Mouse (Mus musculus) CH12.LX (cell line): Measurements from ENCODE around the gene Tex16.

Experiments used
- CTCF ChIP-seq, 2 experiments: IDR thresholded peaks in 1 of 2; conservative IDR thresholded peaks in 1 of 2; 2 replicates each; pipeline ENCODE4 v1.5.1; 2011 to 2012; ENCODE audit warnings: low read depth in 2 of 2, low read length in 2 of 2, improper control_type of control experiment in 1 of 2, inconsistent platforms in 1 of 2, mild to moderate bottlenecking in 1 of 2, moderate library complexity in 1 of 2
- EP300 ChIP-seq: IDR thresholded peaks from 2 replicates; pipeline ENCODE4 v1.6.1; 2011; ENCODE audit warnings: low read length, improper control_type of control experiment
- GABPA ChIP-seq: IDR thresholded peaks from 2 replicates; pipeline ENCODE4 v1.6.1; 2012; ENCODE audit warnings: low read depth, low read length, improper control_type of control experiment, inconsistent platforms; ENCODE audit not compliant: insufficient replicate concordance
- IRF4 ChIP-seq: IDR thresholded peaks from 2 replicates; pipeline ENCODE4 v1.6.1; 2014; ENCODE audit warnings: low read depth, mild to moderate bottlenecking, inconsistent platforms, low read length, improper control_type of control experiment
- MAFK ChIP-seq: IDR thresholded peaks from 2 replicates; pipeline ENCODE4 v1.6.1; 2011; ENCODE audit warnings: low read length, improper control_type of control experiment; ENCODE audit not compliant: insufficient replicate concordance
- POLR2A ChIP-seq: IDR thresholded peaks from 2 replicates; pipeline ENCODE4 v1.6.1; 2011; ENCODE audit warnings: low read depth, mild to moderate bottlenecking, improper control_type of control experiment, low read length
- RAD21 ChIP-seq: IDR thresholded peaks from 2 replicates; pipeline ENCODE4 v1.6.1; 2011; ENCODE audit warnings: low read depth, mild to moderate bottlenecking, low read length, improper control_type of control experiment, moderate library complexity
- RCOR1 ChIP-seq: conservative IDR thresholded peaks from 2 replicates; pipeline ENCODE4 v1.6.1; 2012; ENCODE audit warnings: low read depth, mild to moderate bottlenecking, inconsistent platforms, low read length, improper control_type of control experiment
- SIN3A ChIP-seq: IDR thresholded peaks from 2 replicates; pipeline ENCODE4 v1.6.1; 2012; ENCODE audit warnings: low read length, improper control_type of control experiment, inconsistent platforms
- SMC3 ChIP-seq: IDR thresholded peaks from 2 replicates; pipeline ENCODE4 v1.6.1; 2011; ENCODE audit warnings: low read depth, low read length, improper control_type of control experiment
- TBP ChIP-seq: conservative IDR thresholded peaks from 2 replicates; pipeline ENCODE4 v1.6.1; 2011; ENCODE audit warnings: low read depth, low read length, improper control_type of control experiment
- USF1 ChIP-seq: IDR thresholded peaks from 2 replicates; pipeline ENCODE4 v1.6.1; 2014; ENCODE audit warnings: low read depth, mild to moderate bottlenecking, inconsistent platforms, low read length, improper control_type of control experiment
- ZC3H11A ChIP-seq: IDR thresholded peaks from 2 replicates; pipeline ENCODE4 v1.6.1; 2012; ENCODE audit warnings: low read depth, mild to moderate bottlenecking, inconsistent platforms, low read length, improper control_type of control experiment

DNA sequence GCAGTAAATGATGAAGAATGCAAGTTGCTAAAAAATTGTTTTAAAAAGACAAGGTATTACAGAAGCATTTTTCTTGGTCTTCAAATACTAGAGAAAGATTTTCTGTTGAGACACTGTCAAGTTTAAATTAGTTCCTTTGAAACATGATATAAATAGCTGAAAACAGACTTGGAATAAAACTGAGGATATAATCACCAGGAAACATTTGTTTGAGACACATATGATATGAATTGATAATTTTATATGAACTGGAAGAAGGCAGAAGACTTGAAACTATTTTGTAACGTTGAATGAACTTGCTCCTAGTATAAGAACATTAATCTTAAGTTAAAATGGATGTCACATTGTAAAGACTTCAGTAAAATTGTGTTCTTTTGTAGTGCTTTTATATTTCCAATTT, 11.1 kb upstream of the Tex16 start:
- no peak for TF ChIP-seq ZC3H11A
- no peak for TF ChIP-seq SMC3
- TF ChIP-seq POLR2A, result no peak
- TF ChIP-seq CTCF (conservative IDR thresholded peaks at IDR 0.05 in 1 of 2, IDR thresholded peaks at IDR 0.05 in 1 of 2; ENCODE audit: low read depth in 2 of 2, low read length in 2 of 2), result no peak
- no peak for TF ChIP-seq MAFK
- TF ChIP-seq IRF4, result no peak
- TF ChIP-seq TBP, result no peak
- no peak for TF ChIP-seq RAD21
- no peak for TF ChIP-seq GABPA
- TF ChIP-seq EP300, result no peak
- TF ChIP-seq SIN3A, result no peak
- TF ChIP-seq USF1, result no peak
- TF ChIP-seq RCOR1, result no peak
